Mouse (Mus musculus): Measurements from ENCODE around the gene Fkbp10.

Fkbp10 gene

GRCm38 (mm10) chr11:100457247-100457646 lies 41.8 kb downstream of the Fkbp10 start:
- H3K9me3 ChIP-seq (ENCODE audit: low read length) = no peaks in the 10 kb centered on the region
- no peak overlapping the region for H3K4me3 ChIP-seq (replicated peaks; ENCODE audit: low read length)
- no peaks in the 10 kb centered on the region for H3K27me3 ChIP-seq (ENCODE audit: insufficient read depth, low read length)
- peaks cover 25% of the 10 kb centered on the region for H3K4me1 ChIP-seq (replicated peaks; ENCODE audit: low read depth, low read length)
- H3K36me3 ChIP-seq (ENCODE audit: insufficient read depth, low read length) = peaks cover 67% of the 10 kb centered on the region
- TF ChIP-seq POU5F1 (IDR thresholded peaks at IDR 0.05; ENCODE audit: borderline replicate concordance, low read length) = no peak
- no peak for TF ChIP-seq NANOG (IDR thresholded peaks at IDR 0.05; ENCODE audit: borderline replicate concordance, low read length)
- no peak for TF ChIP-seq CTCF (conservative IDR thresholded peaks at IDR 0.05; ENCODE audit: low read length)

GRCm38 (mm10) chr11:100457711-100458110 lies 42.2 kb downstream of the Fkbp10 start:
- Histone ChIP-seq H3K27me3 (ENCODE audit: insufficient read depth, low read length) (no peaks in the 10 kb centered on the region), H3K4me1 (replicated peaks; ENCODE audit: low read depth, low read length) (peaks cover 25% of the 10 kb centered on the region), H3K4me3 (replicated peaks; ENCODE audit: low read length) (no peak overlapping the region), H3K36me3 (ENCODE audit: insufficient read depth, low read length) (peaks cover 72% of the 10 kb centered on the region), H3K9me3 (ENCODE audit: low read length) (no peaks in the 10 kb centered on the region)
- TF ChIP-seq CTCF (conservative IDR thresholded peaks at IDR 0.05; ENCODE audit: low read length) = no peak
- TF ChIP-seq POU5F1 (IDR thresholded peaks at IDR 0.05; ENCODE audit: borderline replicate concordance, low read length) = no peak
- no peak for TF ChIP-seq NANOG (IDR thresholded peaks at IDR 0.05; ENCODE audit: borderline replicate concordance, low read length)

- H3K4me3 ChIP-seq (replicated peaks; ENCODE audit: low read length) = no peak overlapping the region
- peaks cover 86% of the 10 kb centered on the region for H3K36me3 ChIP-seq (ENCODE audit: insufficient read depth, low read length)
- H3K27me3 ChIP-seq (ENCODE audit: insufficient read depth, low read length) = no peaks in the 10 kb centered on the region
- TF ChIP-seq POU5F1 (IDR thresholded peaks at IDR 0.05; ENCODE audit: borderline replicate concordance, low read length) = no peak
- TF ChIP-seq CTCF (conservative IDR thresholded peaks at IDR 0.05; ENCODE audit: low read length) = no peak
- no peak for TF ChIP-seq NANOG (IDR thresholded peaks at IDR 0.05; ENCODE audit: borderline replicate concordance, low read length)
- H3K9me3 ChIP-seq (ENCODE audit: low read length) = no peaks in the 10 kb centered on the region
- peaks cover 25% of the 10 kb centered on the region for H3K4me1 ChIP-seq (replicated peaks; ENCODE audit: low read depth, low read length)
These were observed 47.2 kb downstream of the Fkbp10 start for GRCm38 (mm10) chr11:100462699-100463098.

- Histone ChIP-seq H3K4me1 (replicated peaks; ENCODE audit: low read depth, low read length) (peaks cover 24% of the 10 kb centered on the region), H3K36me3 (ENCODE audit: insufficient read depth, low read length) (peaks cover 88% of the 10 kb centered on the region), H3K27me3 (ENCODE audit: insufficient read depth, low read length) (no peaks in the 10 kb centered on the region), H3K4me3 (replicated peaks; ENCODE audit: low read length) (no peak overlapping the region), H3K9me3 (ENCODE audit: low read length) (no peaks in the 10 kb centered on the region)
- TF ChIP-seq NANOG (IDR thresholded peaks at IDR 0.05; ENCODE audit: borderline replicate concordance, low read length) = no peak
- TF ChIP-seq POU5F1 (IDR thresholded peaks at IDR 0.05; ENCODE audit: borderline replicate concordance, low read length) = no peak
- TF ChIP-seq CTCF (conservative IDR thresholded peaks at IDR 0.05; ENCODE audit: low read length) = no peak
These were observed 49.8 kb downstream of the Fkbp10 start for GRCm38 (mm10) chr11:100465229-100465792.

- H3K36me3 ChIP-seq (ENCODE audit: insufficient read depth, low read length) = peaks cover 88% of the 10 kb centered on the region
- TF ChIP-seq POU5F1 (IDR thresholded peaks at IDR 0.05; ENCODE audit: borderline replicate concordance, low read length) (no peak), CTCF (conservative IDR thresholded peaks at IDR 0.05; ENCODE audit: low read length) (no peak), NANOG (IDR thresholded peaks at IDR 0.05; ENCODE audit: borderline replicate concordance, low read length) (no peak)
- peaks cover 25% of the 10 kb centered on the region for H3K4me1 ChIP-seq (replicated peaks; ENCODE audit: low read depth, low read length)
- H3K4me3 ChIP-seq (replicated peaks; ENCODE audit: low read length) = no peak overlapping the region
- H3K27me3 ChIP-seq (ENCODE audit: insufficient read depth, low read length) = no peaks in the 10 kb centered on the region
- H3K9me3 ChIP-seq (ENCODE audit: low read length) = no peaks in the 10 kb centered on the region
These were observed 50.3 kb downstream of the Fkbp10 start for GRCm38 (mm10) chr11:100465833-100466232.

- Histone ChIP-seq H3K27me3 (ENCODE audit: insufficient read depth, low read length) (no peaks in the 10 kb centered on the region), H3K9me3 (ENCODE audit: low read length) (no peaks in the 10 kb centered on the region), H3K4me3 (replicated peaks; ENCODE audit: low read length) (peak overlapping the region; percentile 96), H3K36me3 (ENCODE audit: insufficient read depth, low read length) (peaks cover 52% of the 10 kb centered on the region), H3K4me1 (replicated peaks; ENCODE audit: low read depth, low read length) (peaks cover 29% of the 10 kb centered on the region)
- TF ChIP-seq POU5F1 (IDR thresholded peaks at IDR 0.05; ENCODE audit: borderline replicate concordance, low read length) = no peak
These were observed 56.1 kb downstream of the Fkbp10 start for GRCm38 (mm10) chr11:100471352-100472196.

- peaks cover 29% of the 10 kb centered on the region for H3K4me1 ChIP-seq (replicated peaks; ENCODE audit: low read depth, low read length)
- H3K36me3 ChIP-seq (ENCODE audit: insufficient read depth, low read length) = peaks cover 52% of the 10 kb centered on the region
- peak; percentile 36 for TF ChIP-seq CTCF (conservative IDR thresholded peaks at IDR 0.05; ENCODE audit: low read length)
- TF ChIP-seq POU5F1 (IDR thresholded peaks at IDR 0.05; ENCODE audit: borderline replicate concordance, low read length) = no peak
- TF ChIP-seq NANOG (IDR thresholded peaks at IDR 0.05; ENCODE audit: borderline replicate concordance, low read length) = no peak
- H3K27me3 ChIP-seq (ENCODE audit: insufficient read depth, low read length) = no peaks in the 10 kb centered on the region
- H3K9me3 ChIP-seq (ENCODE audit: low read length) = no peaks in the 10 kb centered on the region
- H3K4me3 ChIP-seq (replicated peaks; ENCODE audit: low read length) = peak within 1 kb of the TSS; percentile 96
These were observed 56.9 kb downstream of the Fkbp10 start, which contains the start of gene Klhl11 for GRCm38 (mm10) chr11:100472197-100472934. Gene Klhl11 (minus strand): TSS chr11:100472741.

- Histone ChIP-seq H3K4me3 (replicated peaks; ENCODE audit: low read length) (peak overlapping the region; percentile 96), H3K27me3 (ENCODE audit: insufficient read depth, low read length) (no peaks in the 10 kb centered on the region), H3K4me1 (replicated peaks; ENCODE audit: low read depth, low read length) (peaks cover 29% of the 10 kb centered on the region)
These were observed 57.4 kb downstream of the Fkbp10 start for GRCm38 (mm10) chr11:100472935-100473295.

More at GRCm38 (mm10) chr11:100472935-100473295, 57.4 kb downstream of the Fkbp10 start:
- Histone ChIP-seq H3K9me3 (ENCODE audit: low read length) (no peaks in the 10 kb centered on the region), H3K36me3 (ENCODE audit: insufficient read depth, low read length) (peaks cover 52% of the 10 kb centered on the region)
- TF ChIP-seq POU5F1 (IDR thresholded peaks at IDR 0.05; ENCODE audit: borderline replicate concordance, low read length) (no peak), CTCF (conservative IDR thresholded peaks at IDR 0.05; ENCODE audit: low read length) (no peak), NANOG (IDR thresholded peaks at IDR 0.05; ENCODE audit: borderline replicate concordance, low read length) (no peak)
